Mouse (Mus musculus) liver, postnatal 0 days (tissue): ENCODE measurements around the gene Nectin2. TPM values are rescaled to one million over a fixed set of nuclear protein-coding genes. Genes with fewer than 3 reads are reported as not detected.
A peak's percentile ranks its signal among the peaks of the same experiment; 100 is the strongest.

Experiments
- ATAC-seq: fragments of 200-750 bp; cut with Nextera tagmentation; 2 replicates; pipeline ENCODE4 v1.8.0; 2017; ENCODE audit warnings: mild to moderate bottlenecking, moderate library complexity
- DNase-seq: peaks from one replicate; pipeline ENCODE4 v3.0.0-alpha.2; 2016
- H3K27ac ChIP-seq: fragments of 300-500 bp; sonication (generic); 2 replicates; pipeline ENCODE4 v1.5.1; 2014; ENCODE audit warnings: antibody characterized with exemption, moderate library complexity, mild to moderate bottlenecking, low read depth
- H3K27me3 ChIP-seq: fragments of 300-500 bp; sonication (generic); 2 replicates; pipeline ENCODE4 v1.6.1; 2014; ENCODE audit warnings: low read length, control low read depth, mixed read lengths; ENCODE audit not compliant: insufficient read depth
- H3K36me3 ChIP-seq: fragments of 300-500 bp; sonication (generic); replicated peaks from 2 replicates; pipeline ENCODE4 v1.6.1; 2014; ENCODE audit warnings: mild to moderate bottlenecking, control low read depth, low read length, moderate library complexity, mixed read lengths; ENCODE audit not compliant: insufficient read depth
- H3K4me1 ChIP-seq: fragments of 300-500 bp; sonication (generic); 2 replicates; pipeline ENCODE4 v1.6.1; 2014; ENCODE audit warnings: antibody characterized with exemption, mild to moderate bottlenecking, control low read depth; ENCODE audit not compliant: insufficient read depth
- H3K4me2 ChIP-seq: fragments of 300-500 bp; sonication (generic); 2 replicates; pipeline ENCODE4 v1.6.1; 2014; ENCODE audit warnings: low read depth, mild to moderate bottlenecking, low read length, moderate library complexity, mixed read lengths
- H3K4me3 ChIP-seq: fragments of 300-500 bp; sonication (generic); 2 replicates; pipeline ENCODE4 v1.5.1; 2014; ENCODE audit warnings: low read depth, low read length
- H3K9ac ChIP-seq: fragments of 300-500 bp; sonication (generic); replicated peaks from 2 replicates; pipeline ENCODE4 v1.6.1; 2014; ENCODE audit warnings: mild to moderate bottlenecking, moderate library complexity
- H3K9me3 ChIP-seq: fragments of 300-500 bp; sonication (generic); 2 replicates; pipeline ENCODE4 v1.6.1; 2016; ENCODE audit warnings: mild to moderate bottlenecking, control low read depth, low read length, mixed read lengths
- CTCF ChIP-seq: sonication (generic); IDR thresholded peaks from 2 replicates; pipeline ENCODE4 v1.5.1; 2016; ENCODE audit warnings: antibody characterized with exemption, low read depth
- EP300 ChIP-seq: IDR thresholded peaks from 2 replicates; pipeline ENCODE4 v1.6.1; 2016; ENCODE audit warnings: antibody characterized with exemption, low read depth, mild to moderate bottlenecking
- WGBS: fragments of 180-500 bp; shearing (Covaris S2); extraction: QIAGEN DNeasy Blood & Tissue Kit; methylation state at CpG from one replicate; pipeline ENCODE4 v1.1.7; 2014; ENCODE audit not compliant: insufficient replicate concordance; 5-methylcytosine and 5-hydroxymethylcytosine counted together
- polyA plus RNA-seq: library from polyadenylated mRNA; unstranded; fragments of >200 nt; fragmentation: Nextera tagmentation; extraction: Ambion mirVana; gene quantifications from 2 replicates; pipeline ENCODE4 v1.2.1, GENCODE M21; 2015

Gene Nectin2
- polyA plus RNA-seq, 1 experiment from 2014 or later = 51.0 TPM

- Histone ChIP-seq H3K4me2 (no peak overlapping the region), H3K27ac (no peak overlapping the region), H3K9me3 (no peaks in the 10 kb centered on the region), H3K36me3 (no peaks in the 10 kb centered on the region), H3K4me1 (peaks cover 25% of the 10 kb centered on the region), H3K4me3 (no peak overlapping the region), H3K9ac (no peak overlapping the region), H3K27me3 (no peaks in the 10 kb centered on the region)
- ATAC-seq (no peak), DNase-seq (no peak)
- WGBS = 68% methylated on average over 8 of the region's 8 CpGs
- TF ChIP-seq CTCF (peak; percentile 42; the same call in 1 of the 2 replicates), EP300 (no peak)
Observed at GRCm38 (mm10) chr7:19752652-19753051, 2.4 kb upstream of the Nectin2 start.

GRCm38 (mm10) chr7:19751070-19751383 is 744 bp upstream of the Nectin2 start:
- Histone ChIP-seq H3K27ac (peak overlapping the region; percentile 82), H3K9ac (no peak overlapping the region), H3K4me1 (peaks cover 37% of the 10 kb centered on the region), H3K27me3 (no peaks in the 10 kb centered on the region), H3K4me3 (no peak overlapping the region), H3K4me2 (no peak overlapping the region), H3K36me3 (no peaks in the 10 kb centered on the region), H3K9me3 (no peaks in the 10 kb centered on the region)
- ATAC-seq (no peak), DNase-seq (no peak)
- WGBS = 28% methylated on average over 4 of the region's 4 CpGs
- TF ChIP-seq EP300 (no peak), CTCF (no peak)

GRCm38 (mm10) chr7:19749389-19750216 is 680 bp downstream of the Nectin2 start:
- Histone ChIP-seq H3K36me3 (no peaks in the 10 kb centered on the region), H3K27me3 (no peaks in the 10 kb centered on the region), H3K9ac (peak overlapping the region; percentile 70), H3K4me1 (peaks cover 46% of the 10 kb centered on the region), H3K4me2 (peak overlapping the region; percentile 90), H3K4me3 (peak overlapping the region; percentile 61), H3K9me3 (no peaks in the 10 kb centered on the region), H3K27ac (peak overlapping the region; percentile 82)
- DNase-seq (peak; percentile 94), ATAC-seq (peak; percentile 95)
- TF ChIP-seq CTCF (peak; percentile 94), EP300 (peak; percentile 54; the same call in 1 of the 2 replicates)
- 1% methylated on average over 38 of the region's 46 CpGs for WGBS

- TF ChIP-seq CTCF (no peak), EP300 (no peak)
- 2% methylated on average over 31 of the region's 32 CpGs for WGBS
- Histone ChIP-seq H3K27me3 (no peaks in the 10 kb centered on the region), H3K4me1 (peaks cover 46% of the 10 kb centered on the region), H3K36me3 (no peaks in the 10 kb centered on the region; the same call in 1 of the 2 replicates), H3K9ac (peak overlapping the region; percentile 70), H3K9me3 (no peaks in the 10 kb centered on the region), H3K4me2 (peak overlapping the region; percentile 90), H3K4me3 (peak overlapping the region; percentile 61), H3K27ac (peak overlapping the region; percentile 72)
- DNase-seq (no peak), ATAC-seq (no peak)
Observed at GRCm38 (mm10) chr7:19748219-19749195, 1.8 kb downstream of the Nectin2 start.

GRCm38 (mm10) chr7:19747420-19748218 is 2.7 kb downstream of the Nectin2 start:
- peak overlapping the region; percentile 61 for H3K4me3 ChIP-seq

More at GRCm38 (mm10) chr7:19747420-19748218, 2.7 kb downstream of the Nectin2 start:
- Histone ChIP-seq H3K36me3 (peaks cover 3% of the 10 kb centered on the region), H3K4me2 (peak overlapping the region; percentile 90), H3K27ac (peak overlapping the region; percentile 72), H3K27me3 (no peaks in the 10 kb centered on the region), H3K4me1 (peaks cover 46% of the 10 kb centered on the region), H3K9me3 (no peaks in the 10 kb centered on the region), H3K9ac (peak overlapping the region; percentile 70)
- ATAC-seq (no peak), DNase-seq (peak; percentile 61)
- 10% methylated on average over 25 of the region's 25 CpGs for WGBS
- TF ChIP-seq CTCF (no peak), EP300 (no peak)
